Comparison of ENCODE assay signal across 12 mouse cellular contexts in genomic region chr6:103749122-103749773, GRCm38 (mm10).
DNase-seq lines count a peak whose midpoint lies in the region; ATAC-seq lines count a peak whose summit lies in the region.
"Had no signal": no experiment of that assay in that cellular context is flagged by ENCODE, and none has a peak within 500 bp of the region (broad histone marks: within the 10 kb centered on the region; RNA-seq: fewer than 3 reads in every experiment).

No protein-coding gene starts in this region.

- H3K9me3 ChIP-seq in hindbrain, embryonic 13.5 days, result no peaks in the 10 kb centered on the region
- no peaks in the 10 kb centered on the region for H3K9me3 ChIP-seq in midbrain, embryonic 14.5 days (ENCODE audit: control insufficient read depth, low read length)
- no peaks in the 10 kb centered on the region for H3K9me3 ChIP-seq in heart, embryonic 11.5 days (replicated peaks; ENCODE audit: control insufficient read depth, low read length)
- H3K9me3 ChIP-seq: limb, embryonic 10.5 days had no signal

- no peaks in the 10 kb centered on the region for H3K36me3 ChIP-seq in hindbrain, embryonic 13.5 days
- H3K36me3 ChIP-seq in midbrain, embryonic 14.5 days (ENCODE audit: control insufficient read depth, insufficient read depth, low read length), result no peaks in the 10 kb centered on the region
- no peaks in the 10 kb centered on the region for H3K36me3 ChIP-seq in heart, embryonic 11.5 days (ENCODE audit: control insufficient read depth, insufficient read depth, low read length)
- H3K36me3 ChIP-seq: limb, embryonic 10.5 days had no signal

- peaks cover 6% of the 10 kb centered on the region; the same call in 1 of the 2 replicates for H3K4me1 ChIP-seq in hindbrain, embryonic 13.5 days (replicated peaks)
- peaks cover 10% of the 10 kb centered on the region; the same call in 1 of the 2 replicates for H3K4me1 ChIP-seq in midbrain, embryonic 14.5 days (ENCODE audit: control insufficient read depth, insufficient read depth, low read length)
- H3K4me1 ChIP-seq in heart, embryonic 11.5 days (ENCODE audit: control insufficient read depth, insufficient read depth, low read length), result no peaks in the 10 kb centered on the region
- H3K4me1 ChIP-seq: limb, embryonic 10.5 days had no signal

- H3K27ac ChIP-seq in hindbrain, embryonic 13.5 days, result no peak overlapping the region
- 0 out of 2 replicates have a peak overlapping the region, but pooled peaks have one; percentile 21 for H3K27ac ChIP-seq in midbrain, embryonic 14.5 days (replicated peaks; ENCODE audit: low read depth, low read length)
- no peak overlapping the region for H3K27ac ChIP-seq in heart, embryonic 11.5 days (ENCODE audit: low read depth, low read length)
- H3K27ac ChIP-seq: limb, embryonic 10.5 days had no signal

- DNase-seq in frontal cortex, postnatal 25 days (ENCODE audit: low spot score in 2 of 2), result no peak
- DNase-seq in embryo, embryonic 10.5 days (ENCODE audit: low spot score), result peak; percentile 15
- peak; percentile 58 for DNase-seq in midbrain, embryonic 14.5 days
- DNase-seq in natural killer cell, adult 2 months (ENCODE audit: low spot score in 2 of 2), result no peak
- DNase-seq in thymus, postnatal 0 days (ENCODE audit: low spot score), result no peak
- DNase-seq: adrenal gland, adult 2 months; kidney, postnatal 14 days had no signal

- H3K4me2 ChIP-seq in hindbrain, embryonic 13.5 days, result peak overlapping the region; percentile 34; the same call in 1 of the 2 replicates
- peak overlapping the region; percentile 43 for H3K4me2 ChIP-seq in midbrain, embryonic 14.5 days (ENCODE audit: low read length)
- no peak overlapping the region for H3K4me2 ChIP-seq in heart, embryonic 11.5 days

- 41% methylated on average over 16 of the region's 16 CpGs for WGBS in hindbrain, embryonic 13.5 days
- WGBS in midbrain, embryonic 14.5 days, result 13% methylated on average over 16 of the region's 16 CpGs
- WGBS in heart, embryonic 11.5 days (ENCODE audit: insufficient replicate concordance), result 58% methylated on average over 16 of the region's 16 CpGs

- H3K4me3 ChIP-seq in hindbrain, embryonic 13.5 days, result no peak overlapping the region
- no peak overlapping the region for H3K4me3 ChIP-seq in midbrain, embryonic 14.5 days (replicated peaks; ENCODE audit: low read depth, low read length)
- H3K4me3 ChIP-seq in heart, embryonic 11.5 days (ENCODE audit: low read depth, low read length), result no peak overlapping the region
- H3K4me3 ChIP-seq: limb, embryonic 10.5 days; myocyte had no signal

- H3K27me3 ChIP-seq in hindbrain, embryonic 13.5 days, result no peaks in the 10 kb centered on the region
- no peaks in the 10 kb centered on the region for H3K27me3 ChIP-seq in midbrain, embryonic 14.5 days (ENCODE audit: control insufficient read depth, insufficient read depth, low read length)
- H3K27me3 ChIP-seq in heart, embryonic 11.5 days (ENCODE audit: control insufficient read depth, insufficient read depth, low read length), result no peaks in the 10 kb centered on the region

- peak; percentile 94 for ATAC-seq in frontal cortex, adult (ENCODE audit: low TSS enrichment)
- peak; percentile 74 for ATAC-seq in hindbrain, embryonic 13.5 days (ENCODE audit: low FRiP score)
- ATAC-seq in midbrain, embryonic 14.5 days (ENCODE audit: low FRiP score, low TSS enrichment), result peak; percentile 66; the same call in 1 of the 2 replicates
- ATAC-seq in heart, embryonic 11.5 days (replicated peaks; ENCODE audit: insufficient number of reproducible peaks, low FRiP score, low TSS enrichment), result no peak

- H3K9ac ChIP-seq in hindbrain, embryonic 13.5 days, result no peak overlapping the region
- no peak overlapping the region for H3K9ac ChIP-seq in midbrain, embryonic 14.5 days (replicated peaks; ENCODE audit: low read length)
- H3K9ac ChIP-seq in heart, embryonic 11.5 days (ENCODE audit: low read depth, low read length), result no peak overlapping the region

Comparison
In these comparisons a context has a peak if more than half of its experiments do, and no peak if none do; other contexts are left out.
1. DNase-seq: peak in embryo, embryonic 10.5 days (single experiment) and midbrain, embryonic 14.5 days (single experiment); none in frontal cortex, postnatal 25 days (0 of 2), natural killer cell, adult 2 months (0 of 2) and thymus, postnatal 0 days (single experiment).